Mouse (Mus musculus) embryonic fibroblast, embryonic 13.5 days (primary cell): ENCODE measurements at regions not wholly inside any gene's neighbourhood (a gene's known extent, or its start where the extent isn't known, plus 50 kb on each side); places are given as distances from the start of the nearest gene placed in this dataset.

Experiments
- CTCF ChIP-seq: IDR thresholded peaks from 2 replicates; pipeline ENCODE4 v1.5.1; 2011; ENCODE audit warnings: mild to moderate bottlenecking, control low read depth, low read length, moderate library complexity, borderline replicate concordance; ENCODE audit not compliant: insufficient read depth
- POLR2A ChIP-seq: IDR thresholded peaks from 2 replicates; pipeline ENCODE4 v1.6.1; 2011; ENCODE audit warnings: low read depth, mild to moderate bottlenecking, control low read depth, low read length, moderate library complexity

DNA sequence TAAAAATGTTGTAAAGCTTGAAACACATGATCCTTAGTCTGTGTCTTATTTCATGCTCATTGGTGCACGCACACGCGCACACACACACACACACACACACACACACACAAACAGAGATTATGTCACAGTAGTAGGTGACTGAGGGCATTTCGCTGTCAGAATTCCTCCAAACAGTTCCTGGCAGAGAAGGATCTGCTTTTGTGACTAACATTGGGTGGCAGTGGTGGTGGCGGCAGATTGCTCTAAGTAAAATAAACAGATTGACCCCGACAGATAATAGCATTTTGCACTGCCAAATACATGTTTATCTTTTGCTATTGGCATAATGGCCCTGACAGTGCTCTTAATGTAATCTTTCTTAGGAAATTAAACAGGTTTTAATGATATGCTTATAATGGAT lies 446.6 kb upstream of the Adgrl2 start:
- TF ChIP-seq POLR2A: no peak
- no peak for TF ChIP-seq CTCF
